Mouse (Mus musculus) limb, embryonic 10.5 days (tissue): ENCODE measurements around the gene Ercc1. TPM values are rescaled to one million over a fixed set of nuclear protein-coding genes. Genes with fewer than 3 reads are reported as not detected.
A peak's percentile ranks its signal among the peaks of the same experiment; 100 is the strongest.

ENCODE experiments used
- DNase-seq: peaks from one replicate; pipeline ENCODE4 v3.0.0-alpha.2; 2017; ENCODE audit warnings: low spot score
- H3K27ac ChIP-seq: fragments of 300-500 bp; sonication (generic); 2 replicates; pipeline ENCODE4 v1.5.1; 2016; ENCODE audit warnings: mild to moderate bottlenecking
- H3K27me3 ChIP-seq: fragments of 300-500 bp; sonication (generic); 2 replicates; pipeline ENCODE4 v1.6.1; 2016; ENCODE audit warnings: low read depth, mild to moderate bottlenecking; ENCODE audit not compliant: poor library complexity, severe bottlenecking
- H3K36me3 ChIP-seq: fragments of 300-500 bp; sonication (generic); 2 replicates; pipeline ENCODE4 v1.6.1; 2016; ENCODE audit warnings: mild to moderate bottlenecking, moderate library complexity
- H3K4me1 ChIP-seq: fragments of 300-500 bp; sonication (generic); 2 replicates; pipeline ENCODE4 v1.6.1; 2016
- H3K4me3 ChIP-seq: fragments of 300-500 bp; sonication (generic); 2 replicates; pipeline ENCODE4 v1.5.1; 2016; ENCODE audit warnings: mild to moderate bottlenecking, moderate library complexity
- H3K9me3 ChIP-seq: fragments of 300-500 bp; sonication (generic); replicated peaks from 2 replicates; pipeline ENCODE4 v1.6.1; 2016; ENCODE audit warnings: mild to moderate bottlenecking
- WGBS: fragments of 180-500 bp; shearing (Covaris S2); methylation state at CpG from one replicate; pipeline ENCODE4 v1.1.7; 2016; 5-methylcytosine and 5-hydroxymethylcytosine counted together
- polyA plus RNA-seq: library from polyadenylated mRNA; unstranded; fragments of >200 nt; fragmentation: Nextera tagmentation; extraction: Ambion mirVana; gene quantifications from 2 replicates; pipeline ENCODE4 v1.2.1, GENCODE M21; 2016

Ercc1 gene
- polyA plus RNA-seq, 1 experiment from 2014 or later = 97.8 TPM

- 82% methylated on average over 7 of the region's 7 CpGs for WGBS
- Histone ChIP-seq H3K27me3 (peaks cover 77% of the 10 kb centered on the region), H3K27ac (no peak overlapping the region)
These were observed 25.9 kb upstream of the Ercc1 start for GRCm38 (mm10) chr7:19318676-19319075.

GRCm38 (mm10) chr7:19319458-19319857, 25.1 kb upstream of the Ercc1 start:
- WGBS = 19% methylated on average over 9 of the region's 9 CpGs
- DNase-seq = peak; percentile 53
- H3K9me3 ChIP-seq = no peaks in the 10 kb centered on the region
- no peaks in the 10 kb centered on the region for H3K36me3 ChIP-seq
- peaks cover 77% of the 10 kb centered on the region for H3K27me3 ChIP-seq
- H3K27ac ChIP-seq = peak overlapping the region; percentile 65
- peaks cover 14% of the 10 kb centered on the region for H3K4me1 ChIP-seq
- peak overlapping the region; percentile 52 for H3K4me3 ChIP-seq

More at GRCm38 (mm10) chr7:19318676-19319075, 25.9 kb upstream of the Ercc1 start:
- peaks cover 14% of the 10 kb centered on the region for H3K4me1 ChIP-seq
- no peaks in the 10 kb centered on the region for H3K9me3 ChIP-seq
- H3K36me3 ChIP-seq = no peaks in the 10 kb centered on the region
- DNase-seq = no peak
- H3K4me3 ChIP-seq = no peak overlapping the region

GRCm38 (mm10) chr7:19319906-19320305, 24.7 kb upstream of the Ercc1 start:
- no peaks in the 10 kb centered on the region for H3K9me3 ChIP-seq
- WGBS = under 1% methylated on average over 41 of the region's 41 CpGs
- H3K27ac ChIP-seq = peak overlapping the region; percentile 65
- H3K36me3 ChIP-seq = no peaks in the 10 kb centered on the region
- DNase-seq = peak; percentile 99
- H3K4me1 ChIP-seq = peaks cover 14% of the 10 kb centered on the region
- peaks cover 77% of the 10 kb centered on the region for H3K27me3 ChIP-seq
- peak overlapping the region; percentile 52 for H3K4me3 ChIP-seq

- Histone ChIP-seq H3K4me3 (peak overlapping the region; percentile 52; the same call in 1 of the 2 replicates), H3K9me3 (no peaks in the 10 kb centered on the region), H3K27me3 (peaks cover 70% of the 10 kb centered on the region), H3K36me3 (no peaks in the 10 kb centered on the region), H3K27ac (no peak overlapping the region), H3K4me1 (peaks cover 15% of the 10 kb centered on the region)
- DNase-seq = no peak
- WGBS = 46% methylated on average over 7 of the region's 7 CpGs
These were observed 23.9 kb upstream of the Ercc1 start for GRCm38 (mm10) chr7:19320637-19321036.

- Histone ChIP-seq H3K4me1 (peaks cover 20% of the 10 kb centered on the region), H3K4me3 (no peak overlapping the region), H3K27ac (no peak overlapping the region), H3K9me3 (no peaks in the 10 kb centered on the region), H3K27me3 (peaks cover 62% of the 10 kb centered on the region), H3K36me3 (no peaks in the 10 kb centered on the region)
- 69% methylated on average over 5 of the region's 5 CpGs for WGBS
- no peak for DNase-seq
These were observed 23.1 kb upstream of the Ercc1 start for GRCm38 (mm10) chr7:19321464-19321863.

GRCm38 (mm10) chr7:19322489-19322888, 22.1 kb upstream of the Ercc1 start:
- Histone ChIP-seq H3K27ac (no peak overlapping the region), H3K9me3 (no peaks in the 10 kb centered on the region), H3K36me3 (no peaks in the 10 kb centered on the region), H3K4me3 (no peak overlapping the region), H3K4me1 (peaks cover 31% of the 10 kb centered on the region), H3K27me3 (peaks cover 52% of the 10 kb centered on the region)
- WGBS = 49% methylated on average over 9 of the region's 9 CpGs
- no peak for DNase-seq

GRCm38 (mm10) chr7:19324221-19324620, 20.4 kb upstream of the Ercc1 start:
- H3K4me1 ChIP-seq = peaks cover 36% of the 10 kb centered on the region

GRCm38 (mm10) chr7:19325262-19326199, 19.0 kb upstream of the Ercc1 start:
- no peak overlapping the region for H3K27ac ChIP-seq
- no peaks in the 10 kb centered on the region for H3K36me3 ChIP-seq
- peaks cover 23% of the 10 kb centered on the region for H3K4me1 ChIP-seq
- H3K27me3 ChIP-seq = peaks cover 29% of the 10 kb centered on the region; the same call in 1 of the 2 replicates
- WGBS = 72% methylated on average over 21 of the region's 21 CpGs
- no peaks in the 10 kb centered on the region for H3K9me3 ChIP-seq
- no peak overlapping the region for H3K4me3 ChIP-seq
- no peak for DNase-seq

More at GRCm38 (mm10) chr7:19324221-19324620, 20.4 kb upstream of the Ercc1 start:
- Histone ChIP-seq H3K27me3 (peaks cover 35% of the 10 kb centered on the region), H3K36me3 (no peaks in the 10 kb centered on the region), H3K9me3 (no peaks in the 10 kb centered on the region), H3K27ac (no peak overlapping the region), H3K4me3 (no peak overlapping the region)
- DNase-seq = no peak
- 88% methylated on average over 11 of the region's 11 CpGs for WGBS

GRCm38 (mm10) chr7:19326359-19326758, 18.2 kb upstream of the Ercc1 start:
- peak; percentile 91 for DNase-seq
- Histone ChIP-seq H3K9me3 (no peaks in the 10 kb centered on the region), H3K4me1 (peaks cover 22% of the 10 kb centered on the region), H3K27me3 (peaks cover 25% of the 10 kb centered on the region; the same call in 1 of the 2 replicates), H3K27ac (peak overlapping the region; percentile 70), H3K36me3 (no peaks in the 10 kb centered on the region), H3K4me3 (peak overlapping the region; percentile 53)
- under 1% methylated on average over 20 of the region's 20 CpGs for WGBS

GRCm38 (mm10) chr7:19327128-19327527, 17.4 kb upstream of the Ercc1 start:
- Histone ChIP-seq H3K36me3 (no peaks in the 10 kb centered on the region), H3K4me3 (peak overlapping the region; percentile 53), H3K4me1 (peaks cover 22% of the 10 kb centered on the region), H3K9me3 (no peaks in the 10 kb centered on the region), H3K27ac (peak overlapping the region; percentile 70), H3K27me3 (peaks cover 25% of the 10 kb centered on the region)
- WGBS = 0% methylated on average over 22 of the region's 22 CpGs
- DNase-seq = peak; percentile 82

- Histone ChIP-seq H3K27me3 (peaks cover 24% of the 10 kb centered on the region), H3K27ac (peak overlapping the region; percentile 70; the same call in 1 of the 2 replicates), H3K9me3 (no peaks in the 10 kb centered on the region), H3K4me3 (peak overlapping the region; percentile 53; the same call in 1 of the 2 replicates), H3K4me1 (peaks cover 26% of the 10 kb centered on the region), H3K36me3 (no peaks in the 10 kb centered on the region)
- no peak for DNase-seq
- 78% methylated on average over 5 of the region's 5 CpGs for WGBS
These were observed 16.8 kb upstream of the Ercc1 start for GRCm38 (mm10) chr7:19327782-19328181.

- Histone ChIP-seq H3K36me3 (no peaks in the 10 kb centered on the region), H3K4me1 (peaks cover 32% of the 10 kb centered on the region), H3K27me3 (peaks cover 18% of the 10 kb centered on the region), H3K27ac (no peak overlapping the region), H3K9me3 (no peaks in the 10 kb centered on the region), H3K4me3 (no peak overlapping the region)
- no peak for DNase-seq
These were observed 16.2 kb upstream of the Ercc1 start for GRCm38 (mm10) chr7:19328425-19328824.

- Histone ChIP-seq H3K9me3 (no peaks in the 10 kb centered on the region), H3K4me3 (no peak overlapping the region), H3K36me3 (no peaks in the 10 kb centered on the region), H3K27ac (no peak overlapping the region), H3K27me3 (peaks cover 24% of the 10 kb centered on the region), H3K4me1 (peaks cover 28% of the 10 kb centered on the region)
- 72% methylated on average over 2 of the region's 2 CpGs for WGBS
- no peak for DNase-seq
These were observed 12.7 kb upstream of the Ercc1 start for GRCm38 (mm10) chr7:19331910-19332309.
